Mouse (Mus musculus): ENCODE data around the gene Ptk7. TPM values are rescaled to one million over a fixed set of nuclear protein-coding genes. Genes with fewer than 3 reads are reported as not detected.

The Ptk7 gene
- total RNA-seq, 2 experiments from 2014 or later = 19.6 to 21.4 TPM

- DNase-seq = no peak
Measured at GRCm38 (mm10) chr17:46521174-46521573, 108.1 kb downstream of the Ptk7 start.

GRCm38 (mm10) chr17:46520385-46520979 lies 108.8 kb downstream of the Ptk7 start:
- DNase-seq = no peak

GRCm38 (mm10) chr17:46519971-46520370 lies 109.3 kb downstream of the Ptk7 start:
- no peak for DNase-seq

Small RNA genes lying within 50 kb of the gene (microRNA-seq; reads per million reads assigned to microRNA genes)
- gene Mir6976 = not detected

Other genes starting within 250 kb of the Ptk7 start
- gene Zfp318, start 245.8 kb downstream of the Ptk7 start, total RNA-seq (2021) = 10 to 100 TPM; 24.6 to 30.7 TPM
- under 1 TPM; 0.39 to 1.00 TPM for gene Crip3, start 200.6 kb downstream of the Ptk7 start, total RNA-seq (2021)
- 10 to 100 TPM in 1 of 2 experiments, 1 to 10 TPM in 1; 5.4 to 14.6 TPM for gene Slc22a7, start 191.0 kb downstream of the Ptk7 start, total RNA-seq (2021)
- gene Ttbk1, start 141.8 kb downstream of the Ptk7 start, total RNA-seq (2021) = 1 to 10 TPM; 1.2 to 2.2 TPM
- 1 to 10 TPM; 5.7 to 6.1 TPM for gene Dnph1, start 132.8 kb downstream of the Ptk7 start, total RNA-seq (2021)
- 10 to 100 TPM; 14.3 to 22.9 TPM for gene Cul9, start 83.1 kb downstream of the Ptk7 start, total RNA-seq (2021)
- gene Srf, start 73.3 kb downstream of the Ptk7 start, total RNA-seq (2021) = 10 to 100 TPM; 33.6 to 37.6 TPM
- 10 to 100 TPM; 31.9 to 34.9 TPM for gene Klc4, start 16.5 kb upstream of the Ptk7 start, total RNA-seq (2021)
- gene Mrpl2, start 16.7 kb upstream of the Ptk7 start, total RNA-seq (2021) = 100 to 1,000 TPM; 142 to 147 TPM
- gene Cul7, start 20.8 kb upstream of the Ptk7 start, total RNA-seq (2021) = 10 to 100 TPM; 48.5 to 61.7 TPM
- 10 to 100 TPM; 24.0 to 27.1 TPM for gene Rrp36, start 44.8 kb upstream of the Ptk7 start, total RNA-seq (2021)
- 10 to 100 TPM; 88.1 to 90.3 TPM for gene Mea1, start 49.3 kb upstream of the Ptk7 start, total RNA-seq (2021)
- gene Klhdc3, start 51.4 kb upstream of the Ptk7 start, total RNA-seq (2021) = 100 to 1,000 TPM in 1 of 2 experiments, 10 to 100 TPM in 1; 97.0 to 110 TPM
- 10 to 100 TPM; 43.7 to 49.7 TPM for gene Ppp2r5d, start 75.6 kb upstream of the Ptk7 start, total RNA-seq (2021)
- gene Pex6, start 82.0 kb upstream of the Ptk7 start, total RNA-seq (2021) = 10 to 100 TPM; 67.8 to 81.8 TPM
- gene Gnmt, start 99.7 kb upstream of the Ptk7 start, total RNA-seq (2021) = 10 to 100 TPM; 18.0 to 54.7 TPM
- 10 to 100 TPM; 42.2 to 46.5 TPM for gene Cnpy3, start 122.7 kb upstream of the Ptk7 start, total RNA-seq (2021)
- gene Ptcra, start 134.2 kb upstream of the Ptk7 start, total RNA-seq (2021) = not detected
- 10 to 100 TPM; 68.3 to 72.5 TPM for gene 2310039H08Rik, start 143.1 kb upstream of the Ptk7 start, total RNA-seq (2021)
- gene Rpl7l1, start 153.2 kb upstream of the Ptk7 start, total RNA-seq (2021) = 10 to 100 TPM; 84.3 to 99.2 TPM
- gene Bicral, start 229.0 kb upstream of the Ptk7 start, total RNA-seq (2021) = 10 to 100 TPM; 15.2 to 19.0 TPM

Measured in adrenal gland, postnatal 10 days (tissue).